1 mouse cellular context compared by ENCODE assay signal in the genomic region with DNA sequence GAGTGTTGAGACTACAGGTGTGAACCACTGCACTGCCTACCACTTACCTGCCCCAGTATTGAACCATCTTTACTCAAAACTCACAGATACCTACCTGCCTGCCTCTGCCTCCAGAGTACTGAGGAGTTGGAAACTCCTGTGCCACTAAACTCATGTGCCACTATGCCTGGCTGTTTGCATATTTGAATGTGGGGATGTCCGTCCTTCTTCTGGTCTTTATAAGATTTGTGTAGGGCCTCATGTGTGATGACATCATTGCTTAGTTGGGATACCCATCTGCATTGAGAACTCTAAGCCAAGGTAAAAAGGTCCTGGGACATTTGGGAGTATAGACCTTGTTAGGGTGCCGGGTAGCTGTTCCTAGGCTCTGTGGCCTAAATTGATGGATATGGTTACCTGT.
TF ChIP-seq lines count a peak whose summit lies in the region.

No protein-coding gene starts in this region.

TF ChIP-seq in myocyte, 11 proteins besides CTCF, POLR2A, EP300 and RAD21:
- TF ChIP-seq MYOG (IDR thresholded peaks at IDR 0.05; ENCODE audit: control insufficient read depth in 1 of 3, insufficient read depth in 1 of 3, insufficient read length in 2 of 3, low read depth in 2 of 3) (no peak), TCF12 (IDR thresholded peaks at IDR 0.05; ENCODE audit: insufficient read depth, poor library complexity, severe bottlenecking) (no peak), TCF3 (IDR thresholded peaks at IDR 0.05; ENCODE audit: insufficient read length, low read depth) (no peak), MYOD1 (IDR thresholded peaks at IDR 0.05; ENCODE audit: control insufficient read depth in 1 of 3, insufficient read length in 2 of 3, low read depth in 2 of 3) (no peak), SRF (IDR thresholded peaks at IDR 0.05; ENCODE audit: control insufficient read depth, insufficient read length, low read depth) (no peak), MAX (IDR thresholded peaks at IDR 0.05; ENCODE audit: low read depth) (no peak), REST (IDR thresholded peaks at IDR 0.05; ENCODE audit: insufficient read depth, insufficient read length) (no peak), POLR2AphosphoS2 (IDR thresholded peaks at IDR 0.05; ENCODE audit: insufficient read length, low read depth) (no peak), E2F4 (IDR thresholded peaks at IDR 0.05; ENCODE audit: insufficient read depth) (no peak), USF1 (IDR thresholded peaks at IDR 0.05; ENCODE audit: low read depth) (no peak), CEBPB (IDR thresholded peaks at IDR 0.05; ENCODE audit: insufficient read depth, poor library complexity, severe bottlenecking) (no peak)
